Mouse (Mus musculus) liver, postnatal 0 days (tissue): ENCODE results near the gene Emilin1. TPM values are rescaled to one million over a fixed set of nuclear protein-coding genes. Genes with fewer than 3 reads are reported as not detected.
"Not testable (repeated sequence)": the region's sequence is repeated elsewhere in the genome, so short reads cannot be mapped to it uniquely, and the experiment has no call there.

Source experiments
- ATAC-seq: fragments of 200-750 bp; cut with Nextera tagmentation; 2 replicates; pipeline ENCODE4 v1.8.0; 2017; ENCODE audit warnings: mild to moderate bottlenecking, moderate library complexity
- DNase-seq: peaks from one replicate; pipeline ENCODE4 v3.0.0-alpha.2; 2016
- H3K27ac ChIP-seq: fragments of 300-500 bp; sonication (generic); 2 replicates; pipeline ENCODE4 v1.5.1; 2014; ENCODE audit warnings: antibody characterized with exemption, moderate library complexity, mild to moderate bottlenecking, low read depth
- H3K27me3 ChIP-seq: fragments of 300-500 bp; sonication (generic); 2 replicates; pipeline ENCODE4 v1.6.1; 2014; ENCODE audit warnings: low read length, control low read depth, mixed read lengths; ENCODE audit not compliant: insufficient read depth
- H3K36me3 ChIP-seq: fragments of 300-500 bp; sonication (generic); replicated peaks from 2 replicates; pipeline ENCODE4 v1.6.1; 2014; ENCODE audit warnings: mild to moderate bottlenecking, control low read depth, low read length, moderate library complexity, mixed read lengths; ENCODE audit not compliant: insufficient read depth
- H3K4me1 ChIP-seq: fragments of 300-500 bp; sonication (generic); 2 replicates; pipeline ENCODE4 v1.6.1; 2014; ENCODE audit warnings: antibody characterized with exemption, mild to moderate bottlenecking, control low read depth; ENCODE audit not compliant: insufficient read depth
- H3K4me2 ChIP-seq: fragments of 300-500 bp; sonication (generic); 2 replicates; pipeline ENCODE4 v1.6.1; 2014; ENCODE audit warnings: low read depth, mild to moderate bottlenecking, low read length, moderate library complexity, mixed read lengths
- H3K4me3 ChIP-seq: fragments of 300-500 bp; sonication (generic); 2 replicates; pipeline ENCODE4 v1.5.1; 2014; ENCODE audit warnings: low read depth, low read length
- H3K9ac ChIP-seq: fragments of 300-500 bp; sonication (generic); replicated peaks from 2 replicates; pipeline ENCODE4 v1.6.1; 2014; ENCODE audit warnings: mild to moderate bottlenecking, moderate library complexity
- H3K9me3 ChIP-seq: fragments of 300-500 bp; sonication (generic); 2 replicates; pipeline ENCODE4 v1.6.1; 2016; ENCODE audit warnings: mild to moderate bottlenecking, control low read depth, low read length, mixed read lengths
- CTCF ChIP-seq: sonication (generic); IDR thresholded peaks from 2 replicates; pipeline ENCODE4 v1.5.1; 2016; ENCODE audit warnings: antibody characterized with exemption, low read depth
- EP300 ChIP-seq: IDR thresholded peaks from 2 replicates; pipeline ENCODE4 v1.6.1; 2016; ENCODE audit warnings: antibody characterized with exemption, low read depth, mild to moderate bottlenecking
- WGBS: fragments of 180-500 bp; shearing (Covaris S2); extraction: QIAGEN DNeasy Blood & Tissue Kit; methylation state at CpG from one replicate; pipeline ENCODE4 v1.1.7; 2014; ENCODE audit not compliant: insufficient replicate concordance; 5-methylcytosine and 5-hydroxymethylcytosine counted together
- polyA plus RNA-seq: library from polyadenylated mRNA; unstranded; fragments of >200 nt; fragmentation: Nextera tagmentation; extraction: Ambion mirVana; gene quantifications from 2 replicates; pipeline ENCODE4 v1.2.1, GENCODE M21; 2015

Gene Emilin1
- polyA plus RNA-seq, 1 experiment from 2014 or later: 30.9 TPM

DNA sequence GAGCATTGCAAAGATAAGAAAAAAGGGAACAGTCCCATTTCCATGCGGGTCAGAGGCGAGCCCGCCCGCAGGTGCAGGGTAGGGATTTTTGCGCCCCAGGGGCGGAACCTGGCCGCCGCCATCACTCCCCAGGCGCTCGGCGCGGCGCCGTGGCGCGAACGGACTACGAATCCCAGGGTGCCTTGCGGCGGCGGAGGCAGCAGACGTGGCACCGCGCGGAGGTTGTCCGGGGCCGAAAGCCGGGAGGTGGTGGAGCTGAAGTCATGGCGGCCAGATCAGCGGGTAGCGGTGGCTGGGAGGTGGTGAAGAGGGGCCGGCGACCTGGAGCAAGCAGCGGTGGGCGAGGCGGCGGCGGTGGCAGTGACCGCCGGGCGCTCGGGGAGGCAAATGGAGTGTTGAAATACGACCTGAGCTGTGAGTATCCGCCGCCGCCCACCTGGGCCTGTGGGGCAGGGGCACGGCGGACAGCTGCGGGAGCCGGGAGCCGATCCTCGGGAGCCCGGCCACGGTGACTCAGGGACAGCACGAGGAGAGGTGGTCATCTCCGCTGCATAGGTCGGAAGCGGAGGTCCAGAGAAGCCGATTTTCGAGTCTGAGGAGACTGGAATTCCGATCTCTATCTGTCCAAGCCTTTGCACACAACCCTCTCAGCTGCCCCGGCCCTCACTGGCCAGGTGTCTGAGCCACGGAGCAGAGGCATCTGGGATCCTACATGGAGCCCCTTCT lies 43.6 kb upstream of the Emilin1 start:
- H3K9ac ChIP-seq: peak overlapping the region; percentile 84
- no peaks in the 10 kb centered on the region for H3K9me3 ChIP-seq
- no peaks in the 10 kb centered on the region for H3K27me3 ChIP-seq
- H3K4me2 ChIP-seq: peak overlapping the region; percentile 89
- H3K27ac ChIP-seq: peak overlapping the region; percentile 58
- H3K36me3 ChIP-seq: peaks cover 36% of the 10 kb centered on the region
- peaks cover 11% of the 10 kb centered on the region; the same call in 1 of the 2 replicates for H3K4me1 ChIP-seq
- DNase-seq (peak; percentile 94), ATAC-seq (peak; percentile 95)
- under 1% methylated on average over 60 of the region's 63 CpGs for WGBS
- peak overlapping the region; percentile 71 for H3K4me3 ChIP-seq
- no peak for TF ChIP-seq CTCF
- no peak for TF ChIP-seq EP300

DNA sequence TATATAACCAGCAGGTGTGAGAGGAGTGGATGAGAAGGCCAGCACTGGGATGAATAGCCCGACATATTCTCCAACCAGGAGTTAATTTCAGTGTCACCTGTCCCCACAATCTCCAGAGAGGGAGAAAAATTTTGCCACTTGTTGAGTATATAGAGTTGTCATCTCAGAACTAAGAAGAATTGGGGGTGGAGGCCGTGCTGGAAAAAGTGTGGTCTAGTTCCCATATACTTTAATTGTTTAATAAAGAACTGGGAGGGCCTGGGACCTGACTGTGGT lies 43.1 kb upstream of the Emilin1 start:
- H3K9ac ChIP-seq: peak overlapping the region; percentile 84
- no peak for ATAC-seq
- H3K27ac ChIP-seq: peak overlapping the region; percentile 58; the same call in 1 of the 2 replicates
- no peak for TF ChIP-seq CTCF
- TF ChIP-seq EP300: no peak
- no peaks in the 10 kb centered on the region for H3K27me3 ChIP-seq
- H3K4me2 ChIP-seq: peak overlapping the region; percentile 89
- H3K4me3 ChIP-seq: peak overlapping the region; percentile 71
- H3K9me3 ChIP-seq: no peaks in the 10 kb centered on the region
- no peak for DNase-seq
- H3K4me1 ChIP-seq: peaks cover 11% of the 10 kb centered on the region; the same call in 1 of the 2 replicates
- peaks cover 41% of the 10 kb centered on the region for H3K36me3 ChIP-seq
- WGBS: 11% methylated on average over 2 of the region's 2 CpGs

DNA sequence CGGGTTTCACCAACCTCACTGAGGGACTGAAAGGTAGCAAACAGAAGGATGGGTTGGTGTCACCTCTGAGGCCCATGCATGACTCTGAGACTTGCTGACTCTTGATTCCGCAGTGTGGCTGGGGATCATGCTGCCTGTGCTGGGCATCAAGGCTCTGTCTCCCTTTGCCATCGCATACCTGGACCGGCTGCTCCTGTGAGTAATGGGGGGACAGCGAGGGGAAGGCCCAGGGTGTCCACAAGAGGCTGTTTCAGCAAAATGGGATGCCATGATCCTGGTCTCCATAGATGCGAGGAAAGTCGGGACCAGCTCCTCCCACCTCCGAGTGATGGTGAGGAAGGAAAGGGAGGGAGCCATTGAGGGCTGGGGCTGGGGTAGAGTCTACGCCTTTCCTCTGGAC lies 40.6 kb upstream of the Emilin1 start:
- Histone ChIP-seq H3K4me3 (no peak overlapping the region), H3K9ac (no peak overlapping the region), H3K27ac (no peak overlapping the region), H3K36me3 (peaks cover 63% of the 10 kb centered on the region), H3K27me3 (no peaks in the 10 kb centered on the region), H3K4me2 (no peak overlapping the region), H3K4me1 (peaks cover 11% of the 10 kb centered on the region; the same call in 1 of the 2 replicates), H3K9me3 (no peaks in the 10 kb centered on the region)
- WGBS: 90% methylated on average over 9 of the region's 9 CpGs
- TF ChIP-seq EP300: no peak
- DNase-seq: no peak
- ATAC-seq: no peak

DNA sequence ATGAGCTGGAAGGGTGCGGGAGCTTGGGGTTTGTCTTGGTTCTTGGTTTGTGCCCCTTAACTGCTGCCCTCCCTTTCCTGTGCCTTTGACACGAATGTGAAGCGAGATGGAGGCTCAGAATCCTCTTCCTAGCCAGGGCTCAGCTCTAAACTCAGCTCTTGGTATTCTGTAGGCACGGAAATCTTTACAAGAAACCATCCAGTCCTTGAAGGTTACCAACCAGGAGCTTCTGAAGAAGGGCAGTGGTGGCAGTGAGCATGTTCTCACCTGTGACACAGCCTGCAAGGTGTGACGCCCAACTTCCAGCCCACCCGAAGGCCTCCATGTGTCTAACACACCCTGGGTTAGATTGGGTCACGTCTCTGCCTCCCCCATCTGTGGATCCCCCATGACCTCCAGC lies 38.8 kb upstream of the Emilin1 start:
- no peaks in the 10 kb centered on the region for H3K27me3 ChIP-seq
- DNase-seq (no peak), ATAC-seq (no peak)
- H3K9ac ChIP-seq: no peak overlapping the region
- 88% methylated on average over 7 of the region's 7 CpGs for WGBS
- H3K9me3 ChIP-seq: no peaks in the 10 kb centered on the region
- H3K36me3 ChIP-seq: peaks cover 63% of the 10 kb centered on the region
- H3K4me2 ChIP-seq: no peak overlapping the region
- H3K4me3 ChIP-seq: no peak overlapping the region
- no peak overlapping the region for H3K27ac ChIP-seq
- peaks cover 6% of the 10 kb centered on the region; the same call in 1 of the 2 replicates for H3K4me1 ChIP-seq
- TF ChIP-seq CTCF: no peak
- TF ChIP-seq EP300: no peak

DNA sequence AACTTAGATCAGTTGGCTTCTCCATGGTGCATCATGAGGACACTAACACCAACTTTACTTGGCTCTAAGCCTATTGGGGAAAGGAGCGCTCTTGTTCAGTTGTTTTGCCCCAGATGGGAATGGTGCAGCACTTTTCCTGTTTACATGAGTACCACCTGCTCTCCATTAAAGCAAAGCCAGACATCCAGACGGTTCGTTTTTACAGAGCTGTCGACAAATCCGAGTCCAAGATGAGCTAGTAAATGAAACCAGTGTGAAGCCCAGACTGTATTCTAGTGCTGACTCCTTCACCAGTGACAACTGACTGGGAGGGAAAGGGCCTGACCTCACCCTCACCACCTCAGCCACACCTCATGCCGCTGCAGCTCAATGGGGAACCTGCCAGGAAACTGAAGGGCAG lies 34.6 kb upstream of the Emilin1 start:
- 61% methylated on average over 6 of the region's 6 CpGs for WGBS
- Histone ChIP-seq H3K36me3 (peaks cover 36% of the 10 kb centered on the region), H3K4me1 (no peaks in the 10 kb centered on the region), H3K27ac (no peak overlapping the region), H3K4me3 (no peak overlapping the region), H3K27me3 (no peaks in the 10 kb centered on the region), H3K9ac (no peak overlapping the region), H3K4me2 (no peak overlapping the region), H3K9me3 (no peaks in the 10 kb centered on the region)
- DNase-seq (no peak), ATAC-seq (no peak)
- TF ChIP-seq CTCF: no peak
- TF ChIP-seq EP300: no peak

DNA sequence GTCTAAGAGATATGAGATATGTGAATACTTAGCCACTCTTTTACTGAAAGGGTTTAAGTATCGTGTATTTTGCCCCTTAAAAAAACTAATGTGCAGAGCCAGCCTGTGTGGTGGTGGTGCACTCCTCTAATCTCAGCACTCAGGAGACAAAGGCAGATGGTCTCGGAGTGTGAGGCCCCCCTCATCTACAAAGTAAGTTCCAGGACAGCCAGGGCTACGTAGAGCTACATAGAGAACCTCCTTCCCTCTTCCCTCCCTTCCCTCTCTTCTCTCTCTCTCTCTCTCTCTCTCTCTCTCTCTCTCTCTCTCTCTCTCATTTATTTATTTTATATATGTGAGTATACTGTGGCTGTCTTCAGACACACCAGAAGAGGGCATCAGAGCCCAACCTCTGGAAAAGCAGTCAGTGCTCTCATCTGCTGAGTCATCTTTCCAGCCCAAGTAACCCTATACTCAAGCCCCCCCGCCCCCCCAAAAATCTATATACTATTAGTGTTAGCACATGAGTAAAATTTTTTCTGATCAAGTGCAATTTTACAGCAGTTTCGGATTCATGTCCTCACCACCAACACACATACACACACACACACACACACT lies 33.8 kb upstream of the Emilin1 start:
- H3K4me3 ChIP-seq: no peak overlapping the region
- DNase-seq (no peak), ATAC-seq (no peak)
- TF ChIP-seq EP300 (no peak), CTCF (0 out of 2 replicates have a peak, but pooled peaks have one; percentile 8)
- H3K27me3 ChIP-seq: no peaks in the 10 kb centered on the region
- 74% methylated on average over 5 of the region's 5 CpGs for WGBS
- no peaks in the 10 kb centered on the region for H3K4me1 ChIP-seq
- no peaks in the 10 kb centered on the region for H3K9me3 ChIP-seq
- peaks cover 28% of the 10 kb centered on the region for H3K36me3 ChIP-seq
- H3K4me2 ChIP-seq: no peak overlapping the region
- H3K9ac ChIP-seq: no peak overlapping the region
- no peak overlapping the region for H3K27ac ChIP-seq

DNA sequence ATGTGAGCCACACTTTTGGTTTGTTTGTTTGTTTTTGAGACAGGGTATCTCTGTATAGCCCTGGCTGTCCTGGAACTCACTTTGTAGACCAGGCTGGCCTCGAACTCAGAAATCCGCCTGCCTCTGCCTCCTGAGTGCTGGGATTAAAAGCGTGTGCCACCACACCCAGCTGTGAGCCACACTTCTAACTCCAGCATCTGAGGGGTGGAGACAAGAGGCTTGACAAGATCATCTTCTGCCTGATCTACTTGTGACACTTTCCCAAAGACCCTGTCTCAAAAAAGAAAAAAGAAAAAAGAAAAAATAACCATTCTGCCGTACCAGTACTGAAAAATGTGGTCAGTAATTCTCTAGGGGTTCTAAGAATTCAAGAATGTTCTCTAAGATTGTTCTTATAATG lies 31.4 kb upstream of the Emilin1 start:
- not testable (repeated sequence) for ATAC-seq, H3K4me3 ChIP-seq, H3K36me3 ChIP-seq, DNase-seq, H3K4me2 ChIP-seq, H3K4me1 ChIP-seq, H3K27me3 ChIP-seq, H3K27ac ChIP-seq, H3K9ac ChIP-seq, H3K9me3 ChIP-seq
- WGBS: 78% methylated on average over 4 of the region's 4 CpGs
